Mouse (Mus musculus): ENCODE results near the gene Tango2. TPM values are rescaled to one million over a fixed set of nuclear protein-coding genes. Genes with fewer than 3 reads are reported as not detected.

Gene Tango2
- polyA plus RNA-seq, 1 experiment from 2014 or later: 79.8 TPM

GRCm38 (mm10) chr16:18390399-18390798, 42.5 kb upstream of the Tango2 start:
- Histone ChIP-seq H3K27me3 (no peaks in the 10 kb centered on the region), H3K9ac (no peak overlapping the region), H3K4me2 (no peak overlapping the region), H3K9me3 (no peaks in the 10 kb centered on the region), H3K4me3 (no peak overlapping the region), H3K27ac (no peak overlapping the region), H3K36me3 (peaks cover 17% of the 10 kb centered on the region), H3K4me1 (replicated peaks) (peaks cover 76% of the 10 kb centered on the region)
- 75% methylated on average over 6 of the region's 6 CpGs for WGBS
- ATAC-seq (ENCODE audit: low FRiP score): no peak

GRCm38 (mm10) chr16:18388583-18389435, 40.9 kb upstream of the Tango2 start:
- Histone ChIP-seq H3K27me3 (no peaks in the 10 kb centered on the region), H3K4me2 (no peak overlapping the region), H3K4me1 (replicated peaks) (peaks cover 76% of the 10 kb centered on the region), H3K36me3 (peaks cover 17% of the 10 kb centered on the region), H3K27ac (peak overlapping the region; percentile 82), H3K4me3 (no peak overlapping the region), H3K9me3 (no peaks in the 10 kb centered on the region), H3K9ac (peak overlapping the region; percentile 59)
- WGBS: 55% methylated on average over 14 of the region's 14 CpGs
- ATAC-seq (ENCODE audit: low FRiP score): no peak

GRCm38 (mm10) chr16:18387704-18388582, 40.0 kb upstream of the Tango2 start:
- H3K27me3 ChIP-seq: no peaks in the 10 kb centered on the region
- WGBS: 24% methylated on average over 6 of the region's 7 CpGs
- H3K4me2 ChIP-seq: no peak overlapping the region
- peak overlapping the region; percentile 59; the same call in 1 of the 2 replicates for H3K9ac ChIP-seq
- peaks cover 77% of the 10 kb centered on the region for H3K4me1 ChIP-seq (replicated peaks)
- H3K9me3 ChIP-seq: no peaks in the 10 kb centered on the region
- H3K4me3 ChIP-seq: no peak overlapping the region
- no peak for ATAC-seq (ENCODE audit: low FRiP score)
- H3K27ac ChIP-seq: peak overlapping the region; percentile 82
- H3K36me3 ChIP-seq: peaks cover 17% of the 10 kb centered on the region

GRCm38 (mm10) chr16:18386972-18387371, 39.1 kb upstream of the Tango2 start:
- ATAC-seq (ENCODE audit: low FRiP score): no peak
- H3K4me2 ChIP-seq: no peak overlapping the region
- H3K9ac ChIP-seq: no peak overlapping the region
- no peak overlapping the region for H3K4me3 ChIP-seq
- peaks cover 81% of the 10 kb centered on the region for H3K4me1 ChIP-seq (replicated peaks)
- H3K27me3 ChIP-seq: no peaks in the 10 kb centered on the region
- H3K9me3 ChIP-seq: no peaks in the 10 kb centered on the region
- H3K36me3 ChIP-seq: peaks cover 17% of the 10 kb centered on the region
- WGBS: 53% methylated on average over 3 of the region's 3 CpGs
- peak overlapping the region; percentile 82; the same call in 1 of the 2 replicates for H3K27ac ChIP-seq

- peaks cover 83% of the 10 kb centered on the region for H3K4me1 ChIP-seq (replicated peaks)
- WGBS: 65% methylated on average over 7 of the region's 7 CpGs
- no peak overlapping the region for H3K4me2 ChIP-seq
- peak overlapping the region; percentile 82; the same call in 1 of the 2 replicates for H3K27ac ChIP-seq
- no peaks in the 10 kb centered on the region for H3K9me3 ChIP-seq
- H3K4me3 ChIP-seq: no peak overlapping the region
- peaks cover 17% of the 10 kb centered on the region for H3K36me3 ChIP-seq
- H3K27me3 ChIP-seq: no peaks in the 10 kb centered on the region
- ATAC-seq (ENCODE audit: low FRiP score): no peak
- no peak overlapping the region for H3K9ac ChIP-seq
Measured at GRCm38 (mm10) chr16:18386451-18386850, 38.5 kb upstream of the Tango2 start.

GRCm38 (mm10) chr16:18385411-18385810, 37.5 kb upstream of the Tango2 start:
- Histone ChIP-seq H3K9me3 (no peaks in the 10 kb centered on the region), H3K27me3 (no peaks in the 10 kb centered on the region), H3K4me2 (no peak overlapping the region), H3K9ac (no peak overlapping the region), H3K27ac (no peak overlapping the region), H3K36me3 (peaks cover 12% of the 10 kb centered on the region), H3K4me3 (no peak overlapping the region), H3K4me1 (replicated peaks) (peaks cover 94% of the 10 kb centered on the region)
- WGBS: 67% methylated on average over 5 of the region's 5 CpGs
- no peak for ATAC-seq (ENCODE audit: low FRiP score)

- Histone ChIP-seq H3K4me1 (replicated peaks) (peaks cover 96% of the 10 kb centered on the region), H3K9me3 (no peaks in the 10 kb centered on the region), H3K9ac (no peak overlapping the region), H3K4me3 (no peak overlapping the region), H3K27me3 (no peaks in the 10 kb centered on the region), H3K4me2 (no peak overlapping the region), H3K36me3 (peaks cover 5% of the 10 kb centered on the region), H3K27ac (peak overlapping the region; percentile 49; the same call in 1 of the 2 replicates)
- WGBS: 55% methylated on average over 8 of the region's 8 CpGs
- no peak for ATAC-seq (ENCODE audit: low FRiP score)
Measured at GRCm38 (mm10) chr16:18384659-18385058, 36.8 kb upstream of the Tango2 start.

- Histone ChIP-seq H3K27ac (peak overlapping the region; percentile 49; the same call in 1 of the 2 replicates), H3K4me1 (replicated peaks) (peaks cover 96% of the 10 kb centered on the region), H3K9ac (no peak overlapping the region), H3K4me3 (no peak overlapping the region), H3K4me2 (no peak overlapping the region), H3K9me3 (no peaks in the 10 kb centered on the region), H3K36me3 (peaks cover under 1% of the 10 kb centered on the region; the same call in 1 of the 2 replicates), H3K27me3 (no peaks in the 10 kb centered on the region)
- ATAC-seq (ENCODE audit: low FRiP score): no peak
- 52% methylated on average over 7 of the region's 7 CpGs for WGBS
Measured at GRCm38 (mm10) chr16:18384211-18384610, 36.3 kb upstream of the Tango2 start.

GRCm38 (mm10) chr16:18383756-18384155, 35.9 kb upstream of the Tango2 start:
- Histone ChIP-seq H3K36me3 (no peaks in the 10 kb centered on the region), H3K27ac (peak overlapping the region; percentile 58; the same call in 1 of the 2 replicates), H3K9ac (no peak overlapping the region), H3K4me2 (no peak overlapping the region), H3K27me3 (no peaks in the 10 kb centered on the region), H3K4me1 (replicated peaks) (peaks cover 96% of the 10 kb centered on the region), H3K9me3 (no peaks in the 10 kb centered on the region), H3K4me3 (no peak overlapping the region)
- ATAC-seq (ENCODE audit: low FRiP score): no peak
- 15% methylated on average over 3 of the region's 3 CpGs for WGBS

GRCm38 (mm10) chr16:18383045-18383726, 35.3 kb upstream of the Tango2 start:
- no peak for ATAC-seq (ENCODE audit: low FRiP score)
- no peak overlapping the region for H3K9ac ChIP-seq
- 70% methylated on average over 9 of the region's 9 CpGs for WGBS
- H3K27ac ChIP-seq: peak overlapping the region; percentile 58; the same call in 1 of the 2 replicates
- H3K27me3 ChIP-seq: no peaks in the 10 kb centered on the region
- H3K9me3 ChIP-seq: no peaks in the 10 kb centered on the region
- no peak overlapping the region for H3K4me2 ChIP-seq
- no peaks in the 10 kb centered on the region for H3K36me3 ChIP-seq
- H3K4me3 ChIP-seq: no peak overlapping the region
- H3K4me1 ChIP-seq (replicated peaks): peaks cover 96% of the 10 kb centered on the region

- no peak overlapping the region for H3K9ac ChIP-seq
- no peak overlapping the region for H3K4me3 ChIP-seq
- no peaks in the 10 kb centered on the region for H3K9me3 ChIP-seq
- H3K4me2 ChIP-seq: no peak overlapping the region
- ATAC-seq (ENCODE audit: low FRiP score): peak; percentile 56
- WGBS: 37% methylated on average over 6 of the region's 6 CpGs
- peak overlapping the region; percentile 88 for H3K27ac ChIP-seq
- peaks cover 94% of the 10 kb centered on the region for H3K4me1 ChIP-seq (replicated peaks)
- H3K27me3 ChIP-seq: no peaks in the 10 kb centered on the region
- H3K36me3 ChIP-seq: no peaks in the 10 kb centered on the region
Measured at GRCm38 (mm10) chr16:18381621-18382258, 33.8 kb upstream of the Tango2 start.

All from hindbrain, embryonic 13.5 days (tissue).